Mouse (Mus musculus): ENCODE measurements around the gene Tnfrsf1b.

DNA sequence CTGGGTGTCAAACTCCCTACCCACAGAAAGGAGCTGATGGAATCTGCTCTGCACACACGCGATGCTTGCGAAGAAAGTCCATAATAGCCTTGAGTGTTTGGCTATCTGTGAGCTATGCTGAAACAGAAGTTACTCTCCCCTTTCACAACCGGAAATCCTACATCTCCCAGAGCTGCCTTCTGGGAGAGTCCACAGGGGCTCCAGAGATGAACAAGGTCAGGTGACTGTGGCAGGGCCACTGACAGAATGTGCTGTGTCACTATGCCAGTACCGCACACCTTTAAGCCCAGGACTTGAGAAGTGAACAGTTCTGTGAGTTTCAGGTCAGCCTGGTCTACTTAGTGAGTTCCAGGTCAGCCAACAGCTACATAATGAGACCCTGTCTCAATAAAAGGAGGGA lies 47.9 kb upstream of the Tnfrsf1b start:
- no peak for TF ChIP-seq POLR2A (IDR thresholded peaks at IDR 0.05; ENCODE audit: borderline replicate concordance, extremely low read depth, low read depth, low read length)
- TF ChIP-seq CTCF (IDR thresholded peaks at IDR 0.05; ENCODE audit: insufficient read depth, low read length), result no peak

Measured in lung, adult 2 months (tissue).